Mouse (Mus musculus) testis, adult 10 weeks (tissue): ENCODE results near the gene Prlh. TPM values are rescaled to one million over a fixed set of nuclear protein-coding genes. Genes with fewer than 3 reads are reported as not detected.

Experiments
- polyA plus RNA-seq: library from polyadenylated mRNA; stranded (reverse); fragments of 350-450 nt; fragmentation: Illumina TruSeq; extraction: RNeasy Lipid Tissue Mini Kit (QIAGEN cat#74804); gene quantifications from one replicate; pipeline ENCODE4 v1.2.3, GENCODE M21; 2014; ENCODE audit warnings: low read depth, low replicate concordance

Prlh gene
- not detected for polyA plus RNA-seq

DNA sequence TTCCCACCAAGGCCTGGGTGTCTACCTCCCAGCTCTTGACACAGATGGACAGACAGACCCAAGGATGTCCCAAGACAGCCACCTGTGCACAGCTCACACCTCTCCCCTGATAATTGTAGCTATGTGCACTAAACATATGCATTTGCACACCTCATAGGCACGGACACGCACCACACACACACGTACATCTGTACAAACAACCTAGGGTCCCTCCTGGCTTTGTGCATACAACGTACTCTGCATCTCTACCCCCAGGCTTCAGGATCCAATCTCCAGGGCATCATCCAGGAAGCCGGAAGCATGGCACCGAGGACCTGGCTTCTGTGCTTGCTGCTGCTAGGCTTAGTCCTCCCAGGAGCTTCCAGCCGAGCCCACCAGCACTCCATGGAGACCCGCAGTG is at the start of gene Prlh:
Prlh (plus strand) TSS at position 301 of the 400 bp plus-strand sequence.

DNA sequence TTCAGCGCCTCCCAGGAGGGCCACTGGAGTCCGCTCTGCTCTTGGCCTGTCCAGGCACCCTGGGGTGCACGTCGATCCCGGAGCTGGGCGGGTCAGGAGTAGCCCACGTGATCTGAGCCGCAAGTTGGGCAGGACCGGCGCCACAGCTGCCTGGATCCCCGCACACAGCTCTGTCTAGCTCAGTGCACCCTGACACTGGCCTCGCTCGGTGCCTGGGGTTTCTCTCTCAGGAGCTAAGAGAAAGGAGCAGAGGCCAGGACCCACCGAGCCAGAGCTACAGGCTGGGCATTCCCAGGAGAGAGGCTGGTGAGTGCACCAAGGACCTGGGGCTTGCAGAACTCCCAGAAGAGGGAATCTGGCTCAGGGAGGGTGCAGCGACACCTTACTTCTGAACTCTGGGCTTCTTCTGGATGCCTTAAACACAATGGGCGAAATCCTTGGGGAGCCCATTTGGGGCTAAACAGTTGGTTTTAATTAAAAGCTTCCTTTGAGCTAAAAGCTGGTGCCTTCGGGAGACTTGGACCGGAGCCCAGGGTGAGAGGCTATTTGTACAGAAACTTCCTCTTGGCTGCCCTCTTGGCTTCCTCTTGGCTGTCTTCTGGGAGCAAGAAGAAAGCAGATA is 37.8 kb upstream of the Prlh start, which contains the start of gene Mlph:
Mlph (plus strand) TSS at position 138 of the 622 bp plus-strand sequence.

DNA sequence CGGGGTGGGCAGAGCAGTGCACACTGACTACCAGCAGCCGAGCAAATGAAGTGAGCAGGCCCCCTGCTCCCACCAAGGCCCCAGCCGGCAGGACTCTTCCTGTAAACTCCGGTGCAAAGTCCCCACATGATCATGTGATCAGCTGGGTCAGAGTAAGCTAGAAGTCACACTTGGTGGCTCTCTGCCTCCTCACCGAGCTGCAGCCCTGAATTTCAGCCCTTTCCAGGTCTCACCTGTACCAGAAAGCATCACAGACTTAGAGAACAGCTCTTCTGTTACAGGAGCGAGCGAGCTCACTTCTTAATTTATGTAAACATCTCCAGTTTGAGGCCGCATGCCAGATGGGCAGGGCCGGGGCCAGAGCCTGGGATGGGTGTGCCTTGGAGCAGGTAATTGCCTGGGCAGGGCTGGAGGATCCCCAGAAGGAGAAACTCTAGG is 16.5 kb downstream of the Prlh start, which contains the start of gene Rab17:
Rab17 (minus strand) TSS at position 315 of the 438 bp plus-strand sequence.

DNA sequence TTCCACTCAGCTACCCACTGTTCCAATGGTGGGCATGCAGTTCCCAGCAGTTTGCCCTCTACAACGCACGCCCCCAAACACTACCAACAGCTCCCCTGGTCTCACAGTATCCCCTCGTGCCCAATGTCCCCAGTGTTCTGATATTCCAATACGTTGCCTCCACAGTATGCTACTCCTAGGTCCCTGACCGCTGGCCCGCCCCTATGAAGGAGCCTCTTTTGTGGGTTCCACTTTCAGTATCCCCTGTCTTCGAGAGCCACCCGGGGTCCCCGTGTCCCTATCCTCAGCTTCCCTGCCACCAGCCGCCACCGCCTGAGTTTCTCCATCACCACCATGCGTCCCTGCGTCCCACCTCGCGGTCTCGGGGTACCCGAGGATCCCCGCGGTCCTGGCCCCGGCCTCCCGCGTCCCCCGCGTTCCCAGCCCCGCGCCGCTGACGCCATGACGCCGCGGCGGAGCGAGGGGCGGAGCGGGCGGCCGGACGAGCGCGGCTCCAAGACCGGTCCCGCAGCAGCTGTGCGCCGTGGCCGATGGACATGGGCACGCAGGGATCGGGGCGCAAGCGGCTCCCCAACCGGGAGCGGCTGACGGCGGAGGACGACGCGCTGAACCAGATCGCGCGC is 45.5 kb downstream of the Prlh start, which contains the start of gene Lrrfip1:
Lrrfip1 (plus strand) TSS at position 470 of the 623 bp plus-strand sequence.

Other genes with a start within 250 kb of the Prlh start
- 5.7 TPM for gene Col6a3, start 109.1 kb upstream of the Prlh start, polyA plus RNA-seq
- gene Mlph, start 38.0 kb upstream of the Prlh start, polyA plus RNA-seq = 0.24 TPM
- not detected for gene Rab17, start 16.6 kb downstream of the Prlh start, polyA plus RNA-seq
- gene Lrrfip1, start 45.6 kb downstream of the Prlh start, polyA plus RNA-seq = 1.1 TPM
- gene Rbm44, start 192.0 kb downstream of the Prlh start, polyA plus RNA-seq = 167 TPM
- gene Ramp1, start 226.7 kb downstream of the Prlh start, polyA plus RNA-seq = 0.20 TPM